Mouse (Mus musculus): ENCODE data around the gene Pfdn2.

Gene Pfdn2

DNA sequence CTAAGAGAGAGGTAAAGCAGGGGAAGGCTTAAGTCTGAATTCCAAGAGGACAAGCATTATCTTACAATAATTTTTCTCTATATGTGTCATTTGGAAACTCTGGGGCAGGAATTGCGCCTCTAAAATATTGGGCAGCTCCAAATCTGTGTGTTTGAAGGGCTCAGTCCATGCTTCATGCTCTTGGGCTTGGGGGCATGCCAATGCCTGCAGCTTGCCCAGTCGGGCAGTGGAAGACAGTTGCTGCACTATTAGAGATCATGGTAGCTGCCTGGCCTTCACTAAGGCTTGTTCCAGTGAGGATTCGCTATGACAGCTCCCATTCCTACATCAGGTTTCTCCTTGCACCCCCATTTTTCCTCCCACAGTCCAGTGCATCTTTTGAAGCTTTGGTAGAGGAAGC, 3.2 kb downstream of the Pfdn2 start:
- in situ Hi-C loops (cut with MboI; ENCODE audit: low pct_unique_long_range_greater_than_20kb in 1 of 2, low sequenced_read_pairs in 2 of 2, unreplicated experiment in 1 of 2), result no loop called here

DNA sequence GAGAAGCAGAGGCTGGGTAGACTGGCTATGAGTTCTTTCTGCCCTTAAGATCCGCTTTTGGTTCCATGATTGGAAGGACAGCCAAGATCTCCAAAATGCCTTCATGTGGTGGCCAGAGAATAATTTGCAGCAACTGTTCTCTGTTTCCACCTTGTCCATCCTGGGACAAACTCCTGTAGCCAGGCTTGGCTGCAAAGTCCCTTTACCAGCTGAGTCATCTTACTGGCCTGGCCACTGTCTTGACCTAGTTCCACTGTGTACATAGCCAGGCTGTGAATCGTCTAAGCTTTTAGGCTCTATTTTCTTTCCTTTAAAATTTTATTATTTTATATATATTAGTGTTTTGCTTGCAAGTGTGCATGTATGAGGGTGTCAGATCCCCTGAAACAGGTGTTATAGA, 3.7 kb downstream of the Pfdn2 start:
- in situ Hi-C loops (cut with MboI; ENCODE audit: low pct_unique_long_range_greater_than_20kb in 1 of 2, low sequenced_read_pairs in 2 of 2, unreplicated experiment in 1 of 2), result no loop called here

DNA sequence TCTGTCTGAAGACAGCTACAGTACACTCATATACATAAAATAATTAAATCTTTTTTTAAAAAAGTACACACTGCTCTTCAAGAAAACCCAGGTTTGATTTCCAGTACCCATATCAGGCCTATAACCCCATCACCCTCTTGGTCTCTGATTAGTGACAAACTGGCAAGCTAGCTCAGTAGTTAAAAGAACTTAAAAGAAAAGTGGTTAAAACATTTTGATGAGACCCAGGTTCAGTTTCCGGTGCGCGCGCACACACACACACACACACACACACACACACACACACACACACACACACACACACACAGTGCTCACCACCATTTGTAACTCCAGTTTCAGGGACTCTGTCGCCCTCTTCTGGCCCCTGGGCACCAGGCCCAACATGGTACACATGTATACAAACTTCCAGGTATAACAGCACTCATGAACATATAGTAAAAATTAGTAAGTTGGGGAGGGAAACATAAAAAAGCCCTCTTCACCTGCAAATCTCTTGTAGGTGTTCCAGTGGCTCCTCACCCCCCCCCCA, 10.4 kb downstream of the Pfdn2 start:
- in situ Hi-C loops (cut with MboI; ENCODE audit: low pct_unique_long_range_greater_than_20kb in 1 of 2, low sequenced_read_pairs in 2 of 2, unreplicated experiment in 1 of 2), result no loop called here

- in situ Hi-C loops (cut with MboI; ENCODE audit: low pct_unique_long_range_greater_than_20kb in 1 of 2, low sequenced_read_pairs in 2 of 2, unreplicated experiment in 1 of 2), result no loop called here
These were observed 11.3 kb downstream of the Pfdn2 start for GRCm38 (mm10) chr1:171356814-171357213.

DNA sequence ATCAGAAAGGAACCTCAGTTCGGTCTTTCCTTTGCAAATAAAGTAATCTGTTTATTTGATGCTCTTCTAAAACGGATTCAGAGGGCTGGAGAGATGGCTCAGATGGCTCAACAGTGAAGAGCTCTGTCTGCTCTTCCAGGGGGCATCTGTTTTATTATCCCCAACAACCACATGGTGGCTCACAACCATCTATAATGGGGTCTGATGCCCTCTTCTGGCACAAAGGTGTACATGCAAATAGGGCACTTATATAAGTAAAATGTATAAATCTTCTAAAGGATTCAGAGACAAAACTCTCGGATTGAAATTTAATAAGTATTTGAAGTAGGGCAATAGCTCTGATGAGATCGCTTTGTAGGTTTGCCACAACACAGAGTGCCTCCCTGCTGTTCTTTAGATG, 13.0 kb downstream of the Pfdn2 start:
- in situ Hi-C loops (cut with MboI; ENCODE audit: low pct_unique_long_range_greater_than_20kb in 1 of 2, low sequenced_read_pairs in 2 of 2, unreplicated experiment in 1 of 2), result no loop called here

- in situ Hi-C loops (cut with MboI; ENCODE audit: low pct_unique_long_range_greater_than_20kb in 1 of 2, low sequenced_read_pairs in 2 of 2, unreplicated experiment in 1 of 2), result loop anchor here (10.0 kb wide), 1 partner anchor 115 kb away; no protein-coding TSS in a partner anchor
These were observed 14.8 kb downstream of the Pfdn2 start for GRCm38 (mm10) chr1:171360253-171360652.

- in situ Hi-C loops (cut with MboI; ENCODE audit: low pct_unique_long_range_greater_than_20kb in 1 of 2, low sequenced_read_pairs in 2 of 2, unreplicated experiment in 1 of 2), result loop anchor here (10.0 kb wide), 1 partner anchor 114 kb away; no protein-coding TSS in a partner anchor
These were observed 15.2 kb downstream of the Pfdn2 start, which contains the start of gene Klhdc9 for GRCm38 (mm10) chr1:171360656-171361055. Gene Klhdc9, minus strand, starts transcription at chr1:171360798.

DNA sequence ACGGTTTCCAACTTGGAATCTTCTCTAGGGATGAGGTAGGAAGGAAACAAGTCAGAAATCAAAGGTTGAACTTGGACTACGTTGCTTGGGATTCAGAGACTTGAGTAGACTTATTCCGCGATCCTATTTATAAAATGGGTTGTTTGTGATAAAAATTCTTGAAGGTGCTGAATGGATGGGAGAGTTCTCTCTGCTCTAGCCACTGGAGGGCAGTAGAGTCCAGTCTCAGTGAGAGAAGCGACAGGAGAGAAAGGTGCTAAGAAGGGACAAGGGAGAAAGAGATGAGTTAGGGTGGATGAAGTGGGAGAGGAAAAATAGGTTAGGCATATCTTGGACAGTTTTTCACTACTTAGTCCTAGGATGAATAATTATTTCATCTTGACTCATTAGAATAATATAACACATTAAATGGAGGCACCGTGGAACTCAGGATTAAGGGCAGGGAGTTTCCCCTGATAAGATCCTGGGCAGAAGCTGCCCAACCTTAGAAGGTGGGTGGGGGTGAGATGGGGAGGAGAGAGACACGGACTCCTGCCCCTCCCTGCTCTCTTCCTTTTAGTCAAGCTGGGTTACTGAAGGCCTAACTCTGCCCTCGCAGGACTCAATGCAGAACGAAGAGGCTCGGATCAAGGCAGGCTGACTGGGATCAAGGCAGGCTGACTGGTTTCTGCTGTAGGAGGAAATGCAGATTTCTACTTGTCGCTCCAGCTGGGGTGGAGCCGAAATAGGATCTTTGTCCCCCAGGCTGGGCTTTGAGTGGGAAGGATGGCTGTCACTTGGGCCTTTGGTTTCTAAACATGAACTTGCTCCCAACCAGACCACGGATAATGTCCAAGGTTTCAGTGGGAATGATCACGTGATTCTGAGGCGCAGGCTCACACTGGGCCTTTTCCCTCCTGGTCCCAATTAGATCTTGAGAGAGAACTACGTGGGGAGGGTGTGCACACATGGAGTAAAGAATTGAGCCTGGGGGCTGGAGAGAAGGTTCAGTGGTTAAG, 15.9 kb downstream of the Pfdn2 start:
- in situ Hi-C loops (cut with MboI; ENCODE audit: low pct_unique_long_range_greater_than_20kb in 1 of 2, low sequenced_read_pairs in 2 of 2, unreplicated experiment in 1 of 2), result loop anchor here (10.0 kb wide), 1 partner anchor 113 kb away; no protein-coding TSS in a partner anchor

DNA sequence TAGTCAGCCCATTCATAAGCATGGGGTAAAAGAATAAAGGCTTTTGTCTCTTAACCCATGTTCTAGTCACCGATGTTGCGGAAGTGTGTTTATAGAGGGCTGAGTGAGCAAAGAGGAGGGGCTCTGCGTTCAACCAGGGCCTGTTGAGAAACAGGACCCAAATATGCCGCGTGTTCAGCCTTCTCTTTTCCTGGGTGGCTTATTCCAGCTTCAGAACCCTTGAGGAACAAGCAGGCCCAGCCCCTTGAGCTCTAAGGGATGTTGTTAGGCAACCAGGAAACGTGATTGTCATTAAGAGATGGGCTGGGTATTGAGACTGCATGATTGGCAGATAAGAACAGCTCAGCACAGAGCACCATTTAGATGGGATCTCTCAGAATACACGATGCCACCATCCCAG, 20.5 kb downstream of the Pfdn2 start:
- in situ Hi-C loops (cut with MboI; ENCODE audit: low pct_unique_long_range_greater_than_20kb in 1 of 2, low sequenced_read_pairs in 2 of 2, unreplicated experiment in 1 of 2), result loop anchor here (10.0 kb wide), 1 partner anchor 109 kb away; no protein-coding TSS in a partner anchor

- in situ Hi-C loops (cut with MboI; ENCODE audit: low pct_unique_long_range_greater_than_20kb in 1 of 2, low sequenced_read_pairs in 2 of 2, unreplicated experiment in 1 of 2), result loop anchor here (10.0 kb wide), 1 partner anchor 105 kb away; no protein-coding TSS in a partner anchor
These were observed 24.5 kb downstream of the Pfdn2 start, which contains the start of gene Nectin4 for GRCm38 (mm10) chr1:171369845-171370556. Gene Nectin4, plus strand, starts transcription at chr1:171370099.

DNA sequence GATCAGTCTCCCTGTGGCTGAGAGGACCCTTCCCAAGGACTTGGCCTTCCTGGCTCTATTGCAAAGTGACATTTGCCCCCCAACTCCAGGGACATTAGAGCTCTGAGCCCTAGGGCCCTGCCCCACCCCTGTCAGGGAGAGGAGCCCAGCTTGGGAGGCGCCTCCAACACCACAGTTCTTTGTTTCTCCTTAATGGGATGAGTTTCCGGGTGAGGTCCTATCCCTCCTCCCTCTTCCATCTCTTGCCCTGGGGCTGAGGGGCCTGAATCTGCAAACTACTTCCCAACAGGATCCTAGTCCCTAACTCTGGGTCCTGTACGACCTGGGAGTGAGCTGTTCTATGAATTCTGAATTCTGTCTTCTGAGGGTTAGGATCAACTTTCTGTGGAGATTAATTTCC, 27.4 kb downstream of the Pfdn2 start:
- in situ Hi-C loops (cut with MboI; ENCODE audit: low pct_unique_long_range_greater_than_20kb in 1 of 2, low sequenced_read_pairs in 2 of 2, unreplicated experiment in 1 of 2), result no loop called here

- in situ Hi-C loops (cut with MboI; ENCODE audit: low pct_unique_long_range_greater_than_20kb in 1 of 2, low sequenced_read_pairs in 2 of 2, unreplicated experiment in 1 of 2), result no loop called here
These were observed 28.5 kb downstream of the Pfdn2 start for GRCm38 (mm10) chr1:171373946-171374345.

- in situ Hi-C loops (cut with MboI; ENCODE audit: low pct_unique_long_range_greater_than_20kb in 1 of 2, low sequenced_read_pairs in 2 of 2, unreplicated experiment in 1 of 2), result no loop called here
These were observed 30.2 kb downstream of the Pfdn2 start for GRCm38 (mm10) chr1:171375646-171376097.

GRCm38 (mm10) chr1:171378298-171378697, 32.8 kb downstream of the Pfdn2 start:
- in situ Hi-C loops (cut with MboI; ENCODE audit: low pct_unique_long_range_greater_than_20kb in 1 of 2, low sequenced_read_pairs in 2 of 2, unreplicated experiment in 1 of 2), result no loop called here

DNA sequence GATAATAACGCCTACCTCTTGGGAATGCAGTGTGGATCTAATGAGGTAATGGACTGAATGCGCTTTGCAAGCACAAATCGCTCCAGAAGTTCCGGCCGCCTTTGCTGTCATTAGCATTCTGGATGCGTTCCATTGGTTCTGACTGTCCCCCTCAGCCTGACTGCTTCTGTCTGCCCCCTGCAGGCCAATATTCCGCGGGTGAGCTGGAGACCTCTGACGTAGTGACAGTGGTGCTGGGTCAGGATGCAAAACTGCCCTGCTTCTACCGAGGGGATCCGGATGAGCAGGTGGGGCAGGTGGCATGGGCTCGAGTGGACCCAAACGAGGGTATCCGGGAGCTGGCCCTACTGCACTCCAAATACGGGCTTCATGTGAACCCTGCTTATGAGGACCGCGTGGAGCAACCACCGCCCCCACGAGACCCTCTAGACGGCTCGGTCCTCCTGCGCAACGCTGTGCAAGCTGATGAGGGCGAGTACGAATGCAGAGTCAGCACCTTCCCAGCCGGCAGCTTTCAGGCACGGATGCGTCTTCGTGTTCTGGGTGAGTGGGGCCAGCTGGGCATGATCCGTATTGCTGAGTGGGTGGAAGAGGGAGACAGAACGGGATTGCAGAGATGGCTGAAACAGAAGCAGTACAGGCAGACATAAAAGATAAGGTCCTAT, 34.6 kb downstream of the Pfdn2 start:
- in situ Hi-C loops (cut with MboI; ENCODE audit: low pct_unique_long_range_greater_than_20kb in 1 of 2, low sequenced_read_pairs in 2 of 2, unreplicated experiment in 1 of 2), result no loop called here

DNA sequence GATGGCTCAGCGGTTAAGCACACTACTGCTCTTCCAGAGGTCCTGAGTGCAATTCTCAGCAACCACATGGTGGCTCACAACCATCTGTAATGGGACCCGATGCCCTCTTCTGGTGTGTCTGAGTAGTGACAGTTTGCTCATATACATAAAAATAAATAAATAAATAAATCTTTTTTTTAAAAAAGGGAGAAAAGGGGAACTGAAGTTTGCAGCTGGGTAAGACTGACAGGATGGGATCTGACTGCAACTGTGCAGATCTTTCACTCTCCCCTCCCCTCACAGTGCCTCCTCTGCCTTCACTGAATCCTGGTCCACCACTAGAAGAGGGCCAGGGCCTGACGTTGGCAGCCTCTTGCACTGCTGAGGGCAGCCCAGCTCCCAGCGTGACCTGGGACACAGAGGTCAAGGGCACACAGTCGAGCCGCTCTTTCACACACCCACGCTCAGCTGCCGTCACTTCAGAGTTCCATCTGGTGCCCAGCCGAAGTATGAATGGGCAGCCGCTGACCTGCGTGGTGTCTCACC, 36.7 kb downstream of the Pfdn2 start:
- in situ Hi-C loops (cut with MboI; ENCODE audit: low pct_unique_long_range_greater_than_20kb in 1 of 2, low sequenced_read_pairs in 2 of 2, unreplicated experiment in 1 of 2), result no loop called here

- in situ Hi-C loops (cut with MboI; ENCODE audit: low pct_unique_long_range_greater_than_20kb in 1 of 2, low sequenced_read_pairs in 2 of 2, unreplicated experiment in 1 of 2), result no loop called here
These were observed 38.9 kb downstream of the Pfdn2 start for GRCm38 (mm10) chr1:171384361-171384760.

- in situ Hi-C loops (cut with MboI; ENCODE audit: low pct_unique_long_range_greater_than_20kb in 1 of 2, low sequenced_read_pairs in 2 of 2, unreplicated experiment in 1 of 2), result no loop called here
These were observed 39.7 kb downstream of the Pfdn2 start for GRCm38 (mm10) chr1:171385171-171385570.
